Mouse (Mus musculus) hindlimb bud, embryonic 11.5 days (tissue): Measurements from ENCODE around the gene Rufy2.
A peak's percentile ranks its signal among the peaks of the same experiment; 100 is the strongest.

Source experiments
- DNase-seq: peaks from one replicate; pipeline ENCODE4 v3.0.0-alpha.2; 2012; ENCODE audit warnings: low read depth, low spot score; ENCODE audit errors: extremely low spot score

The Rufy2 gene

GRCm38 (mm10) chr10:63014168-63014567, 34.1 kb downstream of the Rufy2 start:
- no peak for DNase-seq

GRCm38 (mm10) chr10:63019304-63019703, 39.3 kb downstream of the Rufy2 start:
- no peak for DNase-seq

GRCm38 (mm10) chr10:63021702-63022101, 41.7 kb downstream of the Rufy2 start:
- no peak for DNase-seq

GRCm38 (mm10) chr10:63022541-63023120, 42.6 kb downstream of the Rufy2 start:
- no peak for DNase-seq

GRCm38 (mm10) chr10:63023121-63023748, 43.2 kb downstream of the Rufy2 start:
- no peak for DNase-seq

- DNase-seq = peak; percentile 85
Measured at GRCm38 (mm10) chr10:63023749-63024579, 43.9 kb downstream of the Rufy2 start, which contains the start of the genes Hnrnph3 and Pbld2. Gene Hnrnph3 (minus strand): TSS chr10:63024217. Gene Pbld2 (plus strand): TSS chr10:63024315.

GRCm38 (mm10) chr10:63024580-63024910, 44.5 kb downstream of the Rufy2 start:
- no peak for DNase-seq

GRCm38 (mm10) chr10:63025016-63025415, 45.0 kb downstream of the Rufy2 start:
- no peak for DNase-seq

- no peak for DNase-seq
Measured at GRCm38 (mm10) chr10:63025491-63026011, 45.5 kb downstream of the Rufy2 start.

GRCm38 (mm10) chr10:63026156-63026794, 46.3 kb downstream of the Rufy2 start:
- no peak for DNase-seq

- DNase-seq = no peak
Measured at GRCm38 (mm10) chr10:63026795-63027160, 46.8 kb downstream of the Rufy2 start.

- no peak for DNase-seq
Measured at GRCm38 (mm10) chr10:63027376-63028161, 47.5 kb downstream of the Rufy2 start.

- DNase-seq = no peak
Measured at GRCm38 (mm10) chr10:63028396-63028795, 48.4 kb downstream of the Rufy2 start.

GRCm38 (mm10) chr10:63032267-63032666, 52.2 kb downstream of the Rufy2 start:
- DNase-seq = no peak

- DNase-seq = no peak
Measured at GRCm38 (mm10) chr10:63032956-63033355, 52.9 kb downstream of the Rufy2 start.

GRCm38 (mm10) chr10:63038571-63039320, 58.7 kb downstream of the Rufy2 start:
- DNase-seq = no peak

- no peak for DNase-seq
Measured at GRCm38 (mm10) chr10:63039867-63040628, 60.0 kb downstream of the Rufy2 start.

- no peak for DNase-seq
Measured at GRCm38 (mm10) chr10:63043154-63043553, 63.1 kb downstream of the Rufy2 start.

- DNase-seq = no peak
Measured at GRCm38 (mm10) chr10:63047751-63048150, 67.7 kb downstream of the Rufy2 start.
